Mouse (Mus musculus) erythroblast, embryonic 14.5 days (primary cell): ENCODE results near the gene Tspan9.

Experiments
- GATA1 ChIP-seq: IDR thresholded peaks from 2 replicates; pipeline ENCODE4 v1.6.1; 2012; ENCODE audit warnings: low read length, inconsistent platforms, mixed read lengths
- TAL1 ChIP-seq: IDR thresholded peaks from 3 replicates; pipeline ENCODE4 v1.6.1; 2012; ENCODE audit warnings: low read length, inconsistent platforms, mixed read lengths

- TF ChIP-seq TAL1 (no peak), GATA1 (no peak)
These were observed 35.3 kb upstream of the Tspan9 start for GRCm38 (mm10) chr6:128178681-128179080.
